Mouse (Mus musculus) spleen, postnatal 10 days (tissue): Measurements from ENCODE around the gene Gsto1.

Experiments
- DNase-seq, 2 experiments: peaks; one replicate each; pipeline ENCODE4 v3.0.0; 2021 to 2022; ENCODE audit warnings: low spot score in 2 of 2

Gsto1 gene

GRCm38 (mm10) chr19:47857957-47858942 is 3.5 kb downstream of the Gsto1 start:
- no peak for DNase-seq

GRCm38 (mm10) chr19:47859180-47859579 is 4.4 kb downstream of the Gsto1 start:
- no peak for DNase-seq

GRCm38 (mm10) chr19:47862581-47862980 is 7.8 kb downstream of the Gsto1 start:
- no peak for DNase-seq

GRCm38 (mm10) chr19:47864051-47864450 is 9.3 kb downstream of the Gsto1 start:
- DNase-seq: no peak

- DNase-seq: no peak
These were observed 10.0 kb downstream of the Gsto1 start for GRCm38 (mm10) chr19:47864721-47865120.

GRCm38 (mm10) chr19:47865353-47865947 is 10.7 kb downstream of the Gsto1 start, which contains the start of gene Gsto2:
Gene Gsto2 (plus strand): TSS chr19:47865534.
- peak; percentile 78 to 94 for DNase-seq

- DNase-seq: no peak
These were observed 12.9 kb downstream of the Gsto1 start for GRCm38 (mm10) chr19:47867628-47868175.

- DNase-seq: no peak
These were observed 14.2 kb downstream of the Gsto1 start for GRCm38 (mm10) chr19:47868951-47869350.

- DNase-seq: no peak
These were observed 14.7 kb downstream of the Gsto1 start for GRCm38 (mm10) chr19:47869516-47869915.

- no peak for DNase-seq
These were observed 15.4 kb downstream of the Gsto1 start for GRCm38 (mm10) chr19:47870102-47870666.

GRCm38 (mm10) chr19:47871515-47871914 is 16.7 kb downstream of the Gsto1 start:
- DNase-seq: no peak

GRCm38 (mm10) chr19:47876252-47876651 is 21.5 kb downstream of the Gsto1 start:
- DNase-seq: no peak

- DNase-seq: no peak
These were observed 26.8 kb downstream of the Gsto1 start for GRCm38 (mm10) chr19:47881538-47881937.

- DNase-seq: peak; percentile 73 to 89
These were observed 27.5 kb downstream of the Gsto1 start for GRCm38 (mm10) chr19:47882151-47882881.

GRCm38 (mm10) chr19:47882882-47883254 is 28.1 kb downstream of the Gsto1 start:
- no peak for DNase-seq

GRCm38 (mm10) chr19:47884296-47885085 is 29.7 kb downstream of the Gsto1 start:
- no peak for DNase-seq

- no peak for DNase-seq
These were observed 30.5 kb downstream of the Gsto1 start for GRCm38 (mm10) chr19:47885191-47885743.

- DNase-seq: no peak
These were observed 31.1 kb downstream of the Gsto1 start for GRCm38 (mm10) chr19:47885886-47886285.

GRCm38 (mm10) chr19:47886617-47887016 is 31.8 kb downstream of the Gsto1 start:
- DNase-seq: peak in 1 of 2 experiments; percentile 10

GRCm38 (mm10) chr19:47887417-47887816 is 32.6 kb downstream of the Gsto1 start:
- DNase-seq: peak in 1 of 2 experiments; percentile 31
